Comparison of ENCODE assay signal across 12 mouse cellular contexts in genomic region chr2:30409454-30410176, GRCm38 (mm10). TPM values are rescaled to one million over a fixed set of nuclear protein-coding genes. Genes with fewer than 3 reads are reported as not detected.
A peak's percentile ranks its signal among the peaks of the same experiment; 100 is the strongest.
DNase-seq lines count a peak whose midpoint lies in the region; ATAC-seq lines count a peak whose summit lies in the region.
"Had no signal": no experiment of that assay in that cellular context is flagged by ENCODE, and none has a peak within 500 bp of the region (broad histone marks: within the 10 kb centered on the region; RNA-seq: fewer than 3 reads in every experiment).

No protein-coding gene starts in this region.

- H3K27me3 ChIP-seq in kidney, embryonic 15.5 days = no peaks in the 10 kb centered on the region
- no peaks in the 10 kb centered on the region for H3K27me3 ChIP-seq in heart, embryonic 15.5 days
- H3K27me3 ChIP-seq: Patski had no signal

- no peaks in the 10 kb centered on the region for H3K9me3 ChIP-seq in kidney, embryonic 15.5 days (replicated peaks)
- no peaks in the 10 kb centered on the region for H3K9me3 ChIP-seq in heart, embryonic 15.5 days (replicated peaks)

- intact Hi-C loops in left cerebral cortex, postnatal 10 days (cut with DNase I) = no loop called here

- H3K27ac ChIP-seq in kidney, embryonic 15.5 days = no peak overlapping the region
- peak overlapping the region; percentile 81 for H3K27ac ChIP-seq in heart, embryonic 15.5 days

- H3K9ac ChIP-seq in kidney, embryonic 15.5 days = no peak overlapping the region
- H3K9ac ChIP-seq in heart, embryonic 15.5 days = no peak overlapping the region

- H3K4me1 ChIP-seq in kidney, embryonic 15.5 days = peaks cover 11% of the 10 kb centered on the region
- peaks cover 50% of the 10 kb centered on the region for H3K4me1 ChIP-seq in heart, embryonic 15.5 days (replicated peaks)

- H3K36me3 ChIP-seq in kidney, embryonic 15.5 days = peaks cover 68% of the 10 kb centered on the region
- H3K36me3 ChIP-seq in heart, embryonic 15.5 days = peaks cover 53% of the 10 kb centered on the region

- peak; percentile 65 for DNase-seq in kidney, adult 18-20 months
- peak; percentile 67 for DNase-seq in heart, adult 8-10 months (ENCODE audit: low spot score)
- DNase-seq in kidney, postnatal 14 days = peak; percentile 65
- DNase-seq in left cerebral cortex, postnatal 10 days (ENCODE audit: extremely low spot score in 1 of 2, low spot score in 2 of 2) = no peak
- DNase-seq in layer of hippocampus, adult 8-10 months (ENCODE audit: low spot score in 2 of 2) = no peak
- DNase-seq: lung, postnatal 14 days; right cerebral cortex, adult 18-20 months had no signal

- ATAC-seq in kidney, embryonic 15.5 days (replicated peaks; ENCODE audit: low FRiP score) = no peak
- peak; percentile 81 for ATAC-seq in heart, embryonic 15.5 days (replicated peaks; ENCODE audit: insufficient number of reproducible peaks, insufficient read depth, low FRiP score, low read depth)
- ATAC-seq in megakaryocyte-erythroid progenitor cell, adult 5-6 weeks (replicated peaks; ENCODE audit: low FRiP score, low TSS enrichment, poor library complexity, severe bottlenecking) = no peak
- ATAC-seq: forebrain, embryonic 14.5 days; Patski had no signal

- no peak overlapping the region for H3K4me3 ChIP-seq in kidney, embryonic 15.5 days (replicated peaks)
- no peak overlapping the region for H3K4me3 ChIP-seq in heart, embryonic 15.5 days

- no peak overlapping the region for H3K4me2 ChIP-seq in kidney, embryonic 15.5 days
- 0 out of 2 replicates have a peak overlapping the region, but pooled peaks have one; percentile 10 for H3K4me2 ChIP-seq in heart, embryonic 15.5 days

- 84% methylated on average over 5 of the region's 5 CpGs for WGBS in kidney, embryonic 15.5 days
- WGBS in heart, embryonic 15.5 days = 72% methylated on average over 5 of the region's 5 CpGs

RNA-seq across cellular contexts. Expression of gene Crat, which starts 6.0 kb away (rescaled TPM):
- polyA plus RNA-seq in kidney, embryonic 15.5 days (2015; fragmentation: Nextera tagmentation; extraction: Ambion mirVana) = 27.2 and 30.9 TPM in 2 replicates
- total RNA-seq in heart, adult 8-10 months (2022) = 100 to 1,000 TPM; 490 to 636 (median 559) TPM
- polyA plus RNA-seq in heart, embryonic 15.5 days (2015; fragmentation: Nextera tagmentation; extraction: Ambion mirVana) = 108 and 109 TPM in 2 replicates
- total RNA-seq in left cerebral cortex, postnatal 10 days (2021) = 10 to 100 TPM; 39.7 to 40.3 TPM
- 24.3 and 29.2 TPM in 2 replicates for total RNA-seq in megakaryocyte-erythroid progenitor cell, adult 5-6 weeks (2014; fragmentation: Nextera tagmentation)
- total RNA-seq in megakaryocyte-erythroid progenitor cell, adult 5-6 weeks (2017) = 11.2 and 16.0 TPM in 2 replicates
- 10 to 100 TPM; 48.9 to 59.3 (median 50.7) TPM for total RNA-seq in layer of hippocampus, adult 8-10 months (2022)

RNA-seq across cellular contexts. Expression of gene Ptpa, which starts 6.2 kb away (rescaled TPM):
- polyA plus RNA-seq in kidney, embryonic 15.5 days (2015; fragmentation: Nextera tagmentation; extraction: Ambion mirVana) = 162 and 175 TPM in 2 replicates
- total RNA-seq in heart, adult 8-10 months (2022) = 100 to 1,000 TPM in 1 of 4 experiments, 10 to 100 TPM in 3; 74.6 to 100 (median 83.0) TPM
- 102 and 119 TPM in 2 replicates for polyA plus RNA-seq in heart, embryonic 15.5 days (2015; fragmentation: Nextera tagmentation; extraction: Ambion mirVana)
- 100 to 1,000 TPM; 144 to 145 TPM for total RNA-seq in left cerebral cortex, postnatal 10 days (2021)
- 228 and 237 TPM in 2 replicates for total RNA-seq in megakaryocyte-erythroid progenitor cell, adult 5-6 weeks (2014; fragmentation: Nextera tagmentation)
- 74.1 and 93.5 TPM in 2 replicates for total RNA-seq in megakaryocyte-erythroid progenitor cell, adult 5-6 weeks (2017)
- 100 to 1,000 TPM; 165 to 175 (median 173) TPM for total RNA-seq in layer of hippocampus, adult 8-10 months (2022)

RNA-seq across cellular contexts. Expression of gene Dolpp1, which starts 17.6 kb away (rescaled TPM):
- polyA plus RNA-seq in kidney, embryonic 15.5 days (2015; fragmentation: Nextera tagmentation; extraction: Ambion mirVana) = 36.9 and 37.7 TPM in 2 replicates
- total RNA-seq in heart, adult 8-10 months (2022) = 1 to 10 TPM; 5.7 to 9.8 (median 7.9) TPM
- 19.5 and 25.2 TPM in 2 replicates for polyA plus RNA-seq in heart, embryonic 15.5 days (2015; fragmentation: Nextera tagmentation; extraction: Ambion mirVana)
- total RNA-seq in left cerebral cortex, postnatal 10 days (2021) = 10 to 100 TPM; 35.6 to 36.4 TPM
- total RNA-seq in megakaryocyte-erythroid progenitor cell, adult 5-6 weeks (2014; fragmentation: Nextera tagmentation) = 24.0 and 29.0 TPM in 2 replicates
- 16.3 and 19.7 TPM in 2 replicates for total RNA-seq in megakaryocyte-erythroid progenitor cell, adult 5-6 weeks (2017)
- 10 to 100 TPM; 23.2 to 30.7 (median 25.1) TPM for total RNA-seq in layer of hippocampus, adult 8-10 months (2022)

RNA-seq across cellular contexts. Expression of gene Miga2, which starts 45.6 kb away (rescaled TPM):
- polyA plus RNA-seq in kidney, embryonic 15.5 days (2015; fragmentation: Nextera tagmentation; extraction: Ambion mirVana) = 26.4 and 28.8 TPM in 2 replicates
- total RNA-seq in heart, adult 8-10 months (2022) = 10 to 100 TPM; 66.5 to 76.0 (median 71.4) TPM
- polyA plus RNA-seq in heart, embryonic 15.5 days (2015; fragmentation: Nextera tagmentation; extraction: Ambion mirVana) = 32.6 and 35.5 TPM in 2 replicates
- 100 to 1,000 TPM in 1 of 2 experiments, 10 to 100 TPM in 1; 95.4 to 108 TPM for total RNA-seq in left cerebral cortex, postnatal 10 days (2021)
- total RNA-seq in megakaryocyte-erythroid progenitor cell, adult 5-6 weeks (2014; fragmentation: Nextera tagmentation) = 17.8 and 35.0 TPM in 2 replicates
- 8.0 and 11.4 TPM in 2 replicates for total RNA-seq in megakaryocyte-erythroid progenitor cell, adult 5-6 weeks (2017)
- total RNA-seq in layer of hippocampus, adult 8-10 months (2022) = 100 to 1,000 TPM; 104 to 146 (median 121) TPM

RNA-seq across cellular contexts. Expression of gene Sh3glb2, which starts 50.5 kb away (rescaled TPM):
- polyA plus RNA-seq in kidney, embryonic 15.5 days (2015; fragmentation: Nextera tagmentation; extraction: Ambion mirVana) = 74.2 and 87.7 TPM in 2 replicates
- 10 to 100 TPM; 37.2 to 45.5 (median 41.6) TPM for total RNA-seq in heart, adult 8-10 months (2022)
- 105 and 140 TPM in 2 replicates for polyA plus RNA-seq in heart, embryonic 15.5 days (2015; fragmentation: Nextera tagmentation; extraction: Ambion mirVana)
- total RNA-seq in left cerebral cortex, postnatal 10 days (2021) = 100 to 1,000 TPM; 219 to 230 TPM
- total RNA-seq in megakaryocyte-erythroid progenitor cell, adult 5-6 weeks (2014; fragmentation: Nextera tagmentation) = 47.0 and 48.4 TPM in 2 replicates
- total RNA-seq in megakaryocyte-erythroid progenitor cell, adult 5-6 weeks (2017) = 25.7 and 28.5 TPM in 2 replicates
- total RNA-seq in layer of hippocampus, adult 8-10 months (2022) = 100 to 1,000 TPM; 230 to 295 (median 278) TPM

Comparison
In these comparisons a context has a peak if more than half of its experiments do, and no peak if none do; other contexts are left out.
1. DNase-seq: peak in kidney, adult 18-20 months (single experiment), heart, adult 8-10 months (single experiment) and kidney, postnatal 14 days (single experiment); none in left cerebral cortex, postnatal 10 days (0 of 2) and layer of hippocampus, adult 8-10 months (0 of 2).
2. RNA of gene Crat, which starts 6.0 kb away (total RNA-seq): 490 to 636 TPM in heart, adult 8-10 months; 48.9 to 59.3 TPM in layer of hippocampus, adult 8-10 months, 39.7 to 40.3 TPM in left cerebral cortex, postnatal 10 days and 11.2 to 29.2 TPM in megakaryocyte-erythroid progenitor cell, adult 5-6 weeks; every median in the first group is over 4 times any median in the second.